Mouse (Mus musculus): ENCODE results near the gene H2-K1.
A peak's percentile ranks its signal among the peaks of the same experiment; 100 is the strongest.

Gene H2-K1

GRCm38 (mm10) chr17:34000150-34000537, at the start of gene H2-K1:
Gene H2-K1 (minus strand): TSS chr17:34000347.
- DNase-seq (ENCODE audit: low spot score in 2 of 2): peak; percentile 46 to 69

- no peak for DNase-seq (ENCODE audit: low spot score in 2 of 2)
These were observed 47.4 kb upstream of the H2-K1 start for GRCm38 (mm10) chr17:34047404-34048050.

- no peak for DNase-seq (ENCODE audit: low spot score in 2 of 2)
These were observed 45.8 kb upstream of the H2-K1 start for GRCm38 (mm10) chr17:34045941-34046340.

- DNase-seq (ENCODE audit: low spot score in 2 of 2): no peak
These were observed 39.7 kb upstream of the H2-K1 start for GRCm38 (mm10) chr17:34039562-34040450.

- no peak for DNase-seq (ENCODE audit: low spot score in 2 of 2)
These were observed 38.9 kb upstream of the H2-K1 start, which contains the start of gene Col11a2 for GRCm38 (mm10) chr17:34038878-34039561. Gene Col11a2 (plus strand): TSS chr17:34039437.

GRCm38 (mm10) chr17:34038440-34038839, 38.3 kb upstream of the H2-K1 start:
- peak in 1 of 2 experiments; percentile 51 for DNase-seq (ENCODE audit: low spot score in 2 of 2)

GRCm38 (mm10) chr17:34037241-34037640, 37.1 kb upstream of the H2-K1 start:
- no peak for DNase-seq (ENCODE audit: low spot score in 2 of 2)

GRCm38 (mm10) chr17:34036647-34037046, 36.5 kb upstream of the H2-K1 start:
- DNase-seq (ENCODE audit: low spot score in 2 of 2): no peak

GRCm38 (mm10) chr17:34035517-34035916, 35.4 kb upstream of the H2-K1 start:
- no peak for DNase-seq (ENCODE audit: low spot score in 2 of 2)

- peak; percentile 74 to 76 for DNase-seq (ENCODE audit: low spot score in 2 of 2)
These were observed 33.9 kb upstream of the H2-K1 start for GRCm38 (mm10) chr17:34034064-34034463.

GRCm38 (mm10) chr17:34033441-34033840, 33.3 kb upstream of the H2-K1 start:
- no peak for DNase-seq (ENCODE audit: low spot score in 2 of 2)

GRCm38 (mm10) chr17:34032806-34033205, 32.7 kb upstream of the H2-K1 start:
- DNase-seq (ENCODE audit: low spot score in 2 of 2): no peak

GRCm38 (mm10) chr17:34032174-34032632, 32.1 kb upstream of the H2-K1 start:
- peak; percentile 59 to 62 for DNase-seq (ENCODE audit: low spot score in 2 of 2)

- DNase-seq (ENCODE audit: low spot score in 2 of 2): peak; percentile 98
These were observed 31.5 kb upstream of the H2-K1 start, which contains the start of the genes Slc39a7 and Rxrb for GRCm38 (mm10) chr17:34031465-34032173. Gene Slc39a7 (minus strand): TSS chr17:34031682. Gene Rxrb (plus strand): TSS chr17:34031812.

- no peak for DNase-seq (ENCODE audit: low spot score in 2 of 2)
These were observed 30.7 kb upstream of the H2-K1 start for GRCm38 (mm10) chr17:34030861-34031326.

- no peak for DNase-seq (ENCODE audit: low spot score in 2 of 2)
These were observed 29.9 kb upstream of the H2-K1 start for GRCm38 (mm10) chr17:34029890-34030595.

GRCm38 (mm10) chr17:34029150-34029889, 29.2 kb upstream of the H2-K1 start:
- no peak for DNase-seq (ENCODE audit: low spot score in 2 of 2)

- DNase-seq (ENCODE audit: low spot score in 2 of 2): no peak
These were observed 28.5 kb upstream of the H2-K1 start for GRCm38 (mm10) chr17:34028501-34029149.

GRCm38 (mm10) chr17:34027656-34028223, 27.6 kb upstream of the H2-K1 start, which contains the start of gene H2-Ke6:
Gene H2-Ke6 (minus strand): TSS chr17:34028060.
- peak; percentile 87 to 93 for DNase-seq (ENCODE audit: low spot score in 2 of 2)
